Mouse (Mus musculus) heart, postnatal 36 days (tissue): ENCODE measurements around the gene Dpep3. TPM values are rescaled to one million over a fixed set of nuclear protein-coding genes. Genes with fewer than 3 reads are reported as not detected.
"Not testable (repeated sequence)": the region's sequence is repeated elsewhere in the genome, so short reads cannot be mapped to it uniquely, and the experiment has no call there.

ENCODE experiments used
- DNase-seq, 2 experiments: peaks; one replicate each; pipeline ENCODE4 v3.0.0; 2021 to 2022
- intact Hi-C: fragments of 180-260 bp; cut with DNase I; formaldehyde crosslinking; loops from one replicate; pipeline ENCODE4 v1.15.1; 2025
- total RNA-seq, 2 experiments: library from RNA; stranded (reverse); gene quantifications; 2 replicates each; pipeline ENCODE4 v1.2.3; 2021

The Dpep3 gene
- total RNA-seq, 2 experiments from 2014 or later, result not detected

- DNase-seq, intact Hi-C loops: not testable (repeated sequence)
Observed at GRCm38 (mm10) chr8:105983406-105983805, 4.2 kb upstream of the Dpep3 start.

- intact Hi-C loops, result no loop called here
- no peak for DNase-seq
Observed at GRCm38 (mm10) chr8:105981146-105981545, 1.9 kb upstream of the Dpep3 start.

GRCm38 (mm10) chr8:105975363-105975762 is 3.9 kb downstream of the Dpep3 start:
- no peak for DNase-seq
- intact Hi-C loops, result no loop called here

GRCm38 (mm10) chr8:105971019-105971720 is 8.1 kb downstream of the Dpep3 start:
- intact Hi-C loops, result no loop called here
- DNase-seq, result no peak

- intact Hi-C loops, result no loop called here
- DNase-seq, result no peak
Observed at GRCm38 (mm10) chr8:105969367-105969766, 9.9 kb downstream of the Dpep3 start.

GRCm38 (mm10) chr8:105966692-105967311 is 12.4 kb downstream of the Dpep3 start:
- intact Hi-C loops, result loop anchor here (2.0 kb wide), 1 partner anchor 66 kb away; the partner anchor contains the start of gene Pskh1
- DNase-seq, result peak; percentile 20 to 43

- intact Hi-C loops, result loop anchor here (2.0 kb wide), 1 partner anchor 65 kb away; the partner anchor contains the start of gene Pskh1
- peak; percentile 84 to 87 for DNase-seq
Observed at GRCm38 (mm10) chr8:105965905-105966341, 13.3 kb downstream of the Dpep3 start, which contains the start of gene Slc12a4. TSS of gene Slc12a4 (minus strand) at chr8:105966097.

GRCm38 (mm10) chr8:105965266-105965904 is 13.8 kb downstream of the Dpep3 start:
- peak in 1 of 2 experiments; percentile 64 for DNase-seq
- intact Hi-C loops, result no loop called here

- intact Hi-C loops, result no loop called here
- DNase-seq, result peak; percentile 24 to 38
Observed at GRCm38 (mm10) chr8:105964506-105965265, 14.5 kb downstream of the Dpep3 start.

GRCm38 (mm10) chr8:105961536-105961935 is 17.7 kb downstream of the Dpep3 start:
- intact Hi-C loops, result no loop called here
- no peak for DNase-seq

- DNase-seq, result no peak
- intact Hi-C loops, result no loop called here
Observed at GRCm38 (mm10) chr8:105961101-105961500, 18.1 kb downstream of the Dpep3 start.

- intact Hi-C loops, result no loop called here
- DNase-seq, result peak; percentile 30 to 47
Observed at GRCm38 (mm10) chr8:105959350-105959749, 19.9 kb downstream of the Dpep3 start.

- intact Hi-C loops, result loop anchor here (2.0 kb wide), 1 partner anchor 17 kb away; no protein-coding TSS in a partner anchor
Observed at GRCm38 (mm10) chr8:105957813-105958212, 21.4 kb downstream of the Dpep3 start.

GRCm38 (mm10) chr8:105956556-105956955 is 22.7 kb downstream of the Dpep3 start:
- no peak for DNase-seq

More at GRCm38 (mm10) chr8:105957813-105958212, 21.4 kb downstream of the Dpep3 start:
- DNase-seq, result peak; percentile 43 to 49

GRCm38 (mm10) chr8:105951057-105951659 is 28.1 kb downstream of the Dpep3 start:
- intact Hi-C loops, result no loop called here

More at GRCm38 (mm10) chr8:105956556-105956955, 22.7 kb downstream of the Dpep3 start:
- intact Hi-C loops, result loop anchor here (2.0 kb wide), 1 partner anchor 16 kb away; no protein-coding TSS in a partner anchor

GRCm38 (mm10) chr8:105949350-105949749 is 29.9 kb downstream of the Dpep3 start:
- DNase-seq, result peak in 1 of 2 experiments; percentile 47
- intact Hi-C loops, result no loop called here

More at GRCm38 (mm10) chr8:105951057-105951659, 28.1 kb downstream of the Dpep3 start:
- DNase-seq, result peak; percentile 30 to 55

- intact Hi-C loops, result no loop called here
- peak in 1 of 2 experiments; percentile 5 for DNase-seq
Observed at GRCm38 (mm10) chr8:105943321-105943739, 35.9 kb downstream of the Dpep3 start, which contains the start of gene Lcat. TSS of gene Lcat (minus strand) at chr8:105943382.

GRCm38 (mm10) chr8:105942542-105942941 is 36.7 kb downstream of the Dpep3 start:
- intact Hi-C loops, result no loop called here
- no peak for DNase-seq

- intact Hi-C loops, result no loop called here
- DNase-seq, result peak in 1 of 2 experiments; percentile 1
Observed at GRCm38 (mm10) chr8:105942026-105942425, 37.2 kb downstream of the Dpep3 start.
